Mouse (Mus musculus) neural tube, embryonic 15.5 days (tissue): ENCODE data around the gene Tecpr1. TPM values are rescaled to one million over a fixed set of nuclear protein-coding genes. Genes with fewer than 3 reads are reported as not detected.

Experiments
- ATAC-seq: fragments of 200-750 bp; cut with Nextera tagmentation; 2 replicates; pipeline ENCODE4 v1.8.0; 2017; ENCODE audit warnings: mild to moderate bottlenecking, moderate TSS enrichment, moderate library complexity; ENCODE audit not compliant: low FRiP score
- H3K27ac ChIP-seq: fragments of 300-500 bp; sonication (generic); replicated peaks from 2 replicates; pipeline ENCODE4 v1.5.1; 2015; ENCODE audit warnings: mild to moderate bottlenecking, inconsistent platforms
- H3K27me3 ChIP-seq: fragments of 300-500 bp; sonication (generic); replicated peaks from 2 replicates; pipeline ENCODE4 v1.6.1; 2015; ENCODE audit warnings: inconsistent platforms
- H3K36me3 ChIP-seq: fragments of 300-500 bp; sonication (generic); 2 replicates; pipeline ENCODE4 v1.6.1; 2015; ENCODE audit warnings: inconsistent platforms
- H3K4me1 ChIP-seq: fragments of 300-500 bp; sonication (generic); 2 replicates; pipeline ENCODE4 v1.6.1; 2015; ENCODE audit warnings: inconsistent platforms
- H3K4me2 ChIP-seq: fragments of 300-500 bp; sonication (generic); 2 replicates; pipeline ENCODE4 v1.6.1; 2015; ENCODE audit warnings: inconsistent platforms, mild to moderate bottlenecking, moderate library complexity
- H3K4me3 ChIP-seq: fragments of 300-500 bp; sonication (generic); replicated peaks from 2 replicates; pipeline ENCODE4 v1.5.1; 2015; ENCODE audit warnings: mild to moderate bottlenecking, inconsistent platforms
- H3K9ac ChIP-seq: fragments of 300-500 bp; sonication (generic); replicated peaks from 2 replicates; pipeline ENCODE4 v1.6.1; 2015; ENCODE audit warnings: mild to moderate bottlenecking, inconsistent platforms
- H3K9me3 ChIP-seq: fragments of 300-500 bp; sonication (generic); replicated peaks from 2 replicates; pipeline ENCODE4 v1.6.1; 2016; ENCODE audit warnings: inconsistent platforms
- WGBS: fragments of 180-500 bp; shearing (Covaris S2); methylation state at CpG from one replicate; pipeline ENCODE4 v1.1.7; 2015; ENCODE audit warnings: mixed read lengths; 5-methylcytosine and 5-hydroxymethylcytosine counted together
- polyA plus RNA-seq: library from polyadenylated mRNA; unstranded; fragments of >200 nt; fragmentation: Nextera tagmentation; extraction: Ambion mirVana; gene quantifications from 2 replicates; pipeline ENCODE4 v1.2.1, GENCODE M21; 2015

Tecpr1 gene
- polyA plus RNA-seq, 1 experiment from 2014 or later = 42.6 TPM

DNA sequence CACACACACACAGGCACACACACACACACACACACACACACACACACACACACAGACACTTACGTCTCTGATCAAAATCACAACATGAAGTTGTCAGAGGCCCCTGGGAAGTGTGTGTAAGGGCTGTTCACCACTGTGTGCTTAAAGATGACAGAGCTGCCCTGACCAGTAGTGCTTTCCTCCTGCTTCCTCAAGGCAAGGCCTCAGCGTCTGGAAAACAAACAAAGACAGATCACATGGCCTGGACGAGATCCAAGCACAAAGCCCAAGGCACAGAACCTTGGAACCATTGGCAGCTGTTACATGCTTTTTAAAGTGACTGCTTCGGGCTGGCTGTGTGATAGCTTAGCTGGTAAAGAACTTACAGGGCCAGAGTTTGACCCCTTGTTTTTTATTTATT lies 64.8 kb downstream of the Tecpr1 start:
- Histone ChIP-seq H3K27ac (peak overlapping the region; percentile 58), H3K9me3 (no peaks in the 10 kb centered on the region), H3K27me3 (no peaks in the 10 kb centered on the region), H3K4me2 (no peak overlapping the region), H3K9ac (no peak overlapping the region), H3K4me3 (no peak overlapping the region), H3K4me1 (0 out of 2 replicates have a peak, but pooled peaks cover 6% of the 10 kb centered on the region), H3K36me3 (peaks cover 38% of the 10 kb centered on the region)
- ATAC-seq = peak; percentile 57
- 32% methylated on average over 4 of the region's 4 CpGs for WGBS

DNA sequence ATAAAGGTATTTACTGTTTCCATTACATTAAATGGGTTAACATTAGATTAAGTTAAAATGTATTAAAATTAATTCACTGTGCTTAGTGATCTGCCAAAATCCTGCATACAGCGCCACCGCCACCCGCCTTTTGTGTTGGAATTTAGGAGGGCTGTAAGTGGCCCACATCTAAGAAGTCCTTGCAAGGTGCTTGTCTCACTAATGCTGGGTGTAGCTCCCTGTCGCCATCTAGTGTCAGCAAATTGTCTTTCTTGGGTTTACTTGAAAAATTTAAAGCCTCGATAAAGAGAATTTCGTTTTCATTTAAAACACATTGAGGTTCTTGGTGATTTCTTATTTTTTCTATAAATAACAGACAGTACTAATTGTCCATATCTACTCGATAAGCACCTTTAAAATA lies 68.9 kb downstream of the Tecpr1 start:
- Histone ChIP-seq H3K4me1 (0 out of 2 replicates have a peak, but pooled peaks cover 6% of the 10 kb centered on the region), H3K36me3 (peaks cover 41% of the 10 kb centered on the region), H3K9me3 (no peaks in the 10 kb centered on the region), H3K4me2 (no peak overlapping the region), H3K27me3 (no peaks in the 10 kb centered on the region), H3K9ac (no peak overlapping the region), H3K27ac (no peak overlapping the region), H3K4me3 (no peak overlapping the region)
- no peak for ATAC-seq
- 29% methylated on average over 7 of the region's 7 CpGs for WGBS

DNA sequence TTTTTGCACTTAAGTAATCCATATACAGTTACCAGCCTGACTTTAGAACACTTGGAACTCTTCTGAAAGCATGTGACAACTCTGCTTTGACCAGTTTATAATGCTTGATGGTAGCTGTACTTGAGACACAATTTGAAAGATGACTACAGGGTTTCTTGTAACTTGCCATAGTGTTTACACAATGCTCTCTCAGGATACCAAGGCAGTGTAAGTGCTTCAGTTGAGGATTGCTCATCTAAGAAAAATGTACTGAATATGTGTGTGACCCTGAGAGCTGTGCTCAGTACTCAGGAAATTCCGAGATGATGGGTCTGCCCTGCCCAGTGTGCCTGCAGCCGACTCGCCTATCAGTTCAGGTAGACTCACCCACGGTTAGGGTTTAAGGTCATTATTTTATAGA lies 72.1 kb downstream of the Tecpr1 start:
- no peak overlapping the region for H3K4me2 ChIP-seq
- H3K4me3 ChIP-seq = no peak overlapping the region
- no peaks in the 10 kb centered on the region for H3K4me1 ChIP-seq
- H3K27me3 ChIP-seq = no peaks in the 10 kb centered on the region
- no peaks in the 10 kb centered on the region for H3K9me3 ChIP-seq
- 92% methylated on average over 4 of the region's 4 CpGs for WGBS
- no peak for ATAC-seq
- H3K27ac ChIP-seq = no peak overlapping the region
- H3K9ac ChIP-seq = no peak overlapping the region
- peaks cover 39% of the 10 kb centered on the region for H3K36me3 ChIP-seq

DNA sequence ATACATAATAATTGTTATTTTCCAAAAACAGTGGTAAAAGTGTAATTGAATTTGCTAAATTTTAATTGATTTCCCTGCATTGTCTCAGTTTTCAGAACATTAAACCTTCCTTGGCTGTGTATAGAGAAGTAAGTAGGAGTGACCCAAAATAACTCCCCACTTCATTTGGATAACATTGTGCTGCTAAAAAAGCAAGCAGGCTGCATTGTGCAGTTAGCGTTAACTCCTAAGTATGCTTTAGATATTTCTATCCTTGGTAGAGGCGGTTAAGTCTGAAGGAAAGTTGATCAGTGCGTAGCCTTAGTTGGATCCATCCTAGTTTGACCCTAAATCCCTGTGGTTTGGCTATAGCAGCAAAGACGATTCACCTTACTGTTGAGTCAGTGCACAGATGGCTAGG lies 73.9 kb downstream of the Tecpr1 start:
- Histone ChIP-seq H3K9ac (no peak overlapping the region), H3K36me3 (peaks cover 49% of the 10 kb centered on the region), H3K4me1 (no peaks in the 10 kb centered on the region), H3K9me3 (no peaks in the 10 kb centered on the region), H3K27me3 (no peaks in the 10 kb centered on the region), H3K4me3 (no peak overlapping the region), H3K27ac (no peak overlapping the region), H3K4me2 (no peak overlapping the region)
- 94% methylated on average over 4 of the region's 4 CpGs for WGBS
- ATAC-seq = no peak

DNA sequence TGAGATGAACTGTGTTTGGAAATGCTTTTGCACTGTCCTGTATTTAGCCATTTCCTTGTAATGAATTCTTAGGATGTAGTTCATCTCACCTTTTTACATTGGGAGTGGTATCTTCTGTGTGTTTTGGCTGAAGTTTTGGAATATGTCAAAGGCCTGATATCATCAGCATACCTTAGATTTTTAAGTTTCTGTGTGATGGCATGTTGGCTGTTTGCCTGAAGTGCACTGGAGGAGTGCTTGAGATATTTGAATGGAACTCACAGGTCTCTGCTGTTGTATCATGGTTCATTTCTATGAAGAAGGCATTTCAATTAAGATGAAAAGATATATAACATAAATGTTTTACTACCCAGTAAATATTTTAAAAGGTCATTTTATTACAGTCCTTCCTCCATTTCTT lies 76.5 kb downstream of the Tecpr1 start:
- no peaks in the 10 kb centered on the region for H3K27me3 ChIP-seq
- H3K9ac ChIP-seq = no peak overlapping the region
- no peak overlapping the region for H3K4me3 ChIP-seq
- peaks cover 53% of the 10 kb centered on the region for H3K36me3 ChIP-seq
- H3K27ac ChIP-seq = no peak overlapping the region
- H3K4me2 ChIP-seq = no peak overlapping the region
- ATAC-seq = no peak
- no peaks in the 10 kb centered on the region for H3K9me3 ChIP-seq
- H3K4me1 ChIP-seq = no peaks in the 10 kb centered on the region

Other genes with a start within 250 kb of the Tecpr1 start
- gene Ccz1, start 208.7 kb downstream of the Tecpr1 start, polyA plus RNA-seq = 76.1 and 77.4 TPM in 2 replicates
- gene Ocm, start 196.9 kb downstream of the Tecpr1 start, polyA plus RNA-seq = not detected in 2 replicates
- gene Lmtk2, start 123.2 kb downstream of the Tecpr1 start, polyA plus RNA-seq = 8.2 and 9.4 TPM in 2 replicates
- gene Bhlha15, start 33.3 kb downstream of the Tecpr1 start, polyA plus RNA-seq = 0.15 and 0.38 TPM in 2 replicates
- 91.9 and 106 TPM in 2 replicates for gene Bri3, start 20.8 kb upstream of the Tecpr1 start, polyA plus RNA-seq
- gene Baiap2l1, start 134.5 kb upstream of the Tecpr1 start, polyA plus RNA-seq = 1.5 and 3.7 TPM in 2 replicates